Mouse (Mus musculus): Measurements from ENCODE around the gene Ahcyl1.
"Not testable (repeated sequence)": the region's sequence is repeated elsewhere in the genome, so short reads cannot be mapped to it uniquely, and the experiment has no call there.

DNA sequence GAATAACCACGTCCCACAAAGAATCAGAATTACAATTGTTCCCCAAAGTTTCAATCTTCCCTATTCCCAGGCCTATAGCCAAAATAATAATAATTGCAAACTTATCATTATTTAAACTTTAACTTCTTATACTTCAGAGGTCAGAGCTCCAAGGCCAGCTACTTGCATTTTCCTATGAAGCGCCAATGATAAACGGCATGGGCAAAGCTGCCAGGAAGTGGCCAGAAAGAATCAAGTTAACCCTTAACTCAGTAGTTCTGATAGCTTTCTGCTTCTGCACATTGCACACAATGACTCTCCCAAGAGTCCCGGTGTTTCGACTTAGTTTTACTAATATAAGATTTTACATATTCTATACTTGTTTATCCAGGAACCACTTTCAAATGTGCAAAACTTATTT is 46.1 kb downstream of the Ahcyl1 start:
- not testable (repeated sequence) for TF ChIP-seq CTCF, EP300 (IDR thresholded peaks at IDR 0.05; ENCODE audit: low read depth)

All from heart, postnatal 0 days (tissue).